Mouse (Mus musculus) cerebellum, adult 8-10 months (tissue): ENCODE measurements around the gene Gm14548.
"Not testable (repeated sequence)": the region's sequence is repeated elsewhere in the genome, so short reads cannot be mapped to it uniquely, and the experiment has no call there.

ENCODE experiments used
- DNase-seq: peaks from one replicate; pipeline ENCODE4 v3.0.0; 2022

The Gm14548 gene

DNA sequence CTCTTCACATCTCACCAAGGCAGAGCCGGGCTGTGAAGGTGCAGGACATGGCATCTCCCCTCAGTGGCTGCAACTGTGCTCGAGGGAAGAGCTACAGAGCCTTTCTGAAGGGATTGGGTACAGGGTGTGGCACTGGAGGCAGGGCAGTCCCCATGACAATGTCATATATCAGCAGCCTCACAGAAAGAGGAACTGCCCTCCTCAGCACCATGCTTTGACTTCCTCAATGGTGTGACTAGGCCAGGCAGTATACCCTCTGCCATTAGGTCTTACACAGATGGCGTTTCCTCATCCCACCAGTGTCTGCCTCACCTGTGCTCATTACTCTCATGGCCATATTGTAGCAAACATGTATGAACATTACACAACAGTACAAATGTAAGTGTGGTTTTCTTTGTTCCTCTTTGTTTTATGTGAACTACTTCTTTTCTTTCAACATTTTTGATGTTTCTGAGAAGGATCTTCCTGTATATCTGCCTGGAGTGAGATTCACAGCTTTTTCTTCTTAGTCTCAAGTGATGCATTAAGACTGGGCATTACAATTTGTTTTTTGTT lies at the start of gene Gm14548:
Gene Gm14548, minus strand, starts transcription at position 85 of the 555 bp plus-strand sequence.
- not testable (repeated sequence) for DNase-seq

DNA sequence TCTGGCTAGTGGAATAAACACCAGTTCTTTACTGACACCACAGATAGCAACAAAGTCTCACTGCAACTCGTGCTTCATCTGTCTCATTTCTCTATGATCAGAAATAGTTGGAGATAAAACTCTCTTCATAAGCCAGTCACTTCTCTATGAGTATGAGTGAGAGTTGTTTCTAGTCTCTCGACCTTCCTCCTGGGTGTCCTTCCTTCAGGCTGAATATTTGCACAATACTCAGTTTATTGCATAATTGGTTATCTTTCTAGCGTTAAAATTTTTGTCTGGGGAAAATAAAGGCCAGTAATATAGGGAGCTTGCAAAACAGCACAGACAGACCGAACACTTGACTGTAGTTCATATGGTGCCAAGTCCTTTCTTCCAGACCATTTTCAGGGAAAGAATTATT lies 48.2 kb upstream of the Gm14548 start:
- no peak for DNase-seq

DNA sequence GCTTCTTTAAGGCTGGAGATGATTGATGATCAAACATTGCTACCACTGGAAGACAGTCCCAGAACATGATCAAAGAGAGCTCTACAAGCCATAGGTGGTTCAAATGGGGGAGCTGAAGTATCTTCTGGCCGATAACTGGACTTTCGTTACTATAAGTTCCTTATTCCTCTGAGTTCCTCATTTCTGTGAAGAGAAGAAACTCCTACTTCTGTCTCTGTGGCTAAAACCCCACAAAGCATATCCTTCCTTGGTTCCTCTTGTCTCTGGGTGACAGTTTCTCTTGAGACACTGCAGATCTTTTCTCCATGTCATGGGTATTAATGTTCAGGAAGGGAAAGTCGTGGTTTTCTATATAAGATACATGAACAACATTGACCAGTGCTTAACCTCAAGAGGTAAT lies 43.0 kb upstream of the Gm14548 start:
- no peak for DNase-seq

DNA sequence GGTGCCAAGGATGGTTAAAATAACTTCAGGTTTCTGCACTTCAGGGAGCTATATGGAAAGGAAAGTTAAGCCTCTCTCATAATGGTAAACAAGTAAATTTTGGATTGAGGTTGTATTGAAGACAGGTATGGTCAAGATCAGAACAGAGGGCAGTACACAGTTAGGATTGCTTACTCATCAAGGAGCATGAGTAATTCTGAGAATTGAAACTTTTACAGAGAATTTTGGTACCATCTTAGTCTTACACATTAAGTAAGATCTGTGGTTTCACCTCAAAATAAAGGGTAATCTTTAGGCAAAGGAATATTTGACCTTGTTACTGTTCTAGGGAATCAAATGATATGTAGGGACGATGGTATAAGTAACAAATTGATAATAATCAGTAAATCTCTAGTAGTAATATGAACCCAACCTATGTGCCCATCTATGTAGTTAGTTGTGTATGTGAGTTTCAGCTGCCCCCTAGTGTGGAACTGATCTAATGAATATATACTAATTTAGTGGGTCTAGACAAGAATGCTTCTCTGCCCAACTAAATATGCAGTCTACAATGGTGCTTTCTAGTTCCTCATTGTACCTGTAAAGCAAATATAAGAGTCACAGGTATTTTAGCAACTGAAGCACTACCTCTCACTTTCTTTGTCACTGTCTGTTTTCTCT lies 42.1 kb upstream of the Gm14548 start:
- no peak for DNase-seq

DNA sequence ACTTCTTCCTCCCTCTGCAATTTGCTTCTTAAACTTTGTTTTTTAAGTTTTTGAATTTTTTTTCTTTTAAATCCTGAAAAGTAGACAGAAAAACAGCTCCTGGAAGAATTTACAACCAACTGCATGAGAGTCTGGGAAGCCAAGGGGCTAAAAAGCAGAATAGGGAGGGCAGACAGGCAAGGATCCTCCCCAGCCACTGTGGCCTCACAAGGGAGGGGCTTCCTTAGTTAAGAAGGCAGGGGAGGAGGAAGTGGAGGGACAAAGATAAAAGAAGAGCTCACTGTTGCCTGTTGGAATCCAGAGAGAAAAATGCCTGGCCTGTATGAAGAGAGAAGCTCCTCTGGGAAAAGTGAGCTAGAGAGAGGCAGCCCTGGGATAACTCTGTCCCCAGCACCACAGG lies 37.6 kb upstream of the Gm14548 start:
- not testable (repeated sequence) for DNase-seq

DNA sequence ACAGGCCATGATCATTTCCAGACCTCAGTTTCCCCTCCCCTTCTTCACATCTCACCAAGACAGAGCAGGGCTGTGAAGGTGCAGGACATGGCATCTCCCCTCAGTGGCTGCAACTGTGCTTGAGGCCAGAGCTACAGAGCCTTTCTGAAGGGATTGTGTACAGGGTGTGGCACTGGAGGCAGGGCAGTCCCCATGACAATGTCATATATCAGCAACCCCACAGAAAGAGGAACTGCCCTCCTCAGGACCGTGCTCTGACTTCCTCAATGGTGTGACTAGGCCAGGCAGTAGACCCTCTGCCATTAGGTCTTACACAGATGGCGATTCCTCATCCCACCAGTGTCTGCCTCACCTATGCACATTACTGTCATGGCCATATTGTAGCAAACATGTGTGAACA lies 17.5 kb upstream of the Gm14548 start, which contains the start of gene Lilra6:
Gene Lilra6, minus strand, starts transcription at position 117 of the 400 bp plus-strand sequence.
- not testable (repeated sequence) for DNase-seq

DNA sequence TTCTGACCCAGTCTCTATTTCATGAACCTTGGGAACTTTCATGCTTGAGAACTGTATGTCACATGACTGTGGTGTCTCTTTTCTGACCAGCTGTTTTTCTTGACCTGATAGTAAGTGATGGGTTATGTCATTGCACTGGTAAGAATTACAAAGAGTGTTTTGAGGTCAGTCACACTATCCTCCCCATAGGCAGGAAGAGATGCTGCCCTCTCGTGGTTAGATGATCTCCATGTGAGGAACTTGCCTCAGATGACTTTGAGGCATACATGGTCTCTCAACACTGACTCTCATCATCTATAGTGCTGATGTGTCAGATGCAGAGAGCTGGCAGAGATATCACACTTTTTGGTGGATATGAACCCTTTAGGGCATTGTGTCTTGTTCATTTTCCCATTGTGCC lies 5.8 kb upstream of the Gm14548 start:
- DNase-seq = no peak

DNA sequence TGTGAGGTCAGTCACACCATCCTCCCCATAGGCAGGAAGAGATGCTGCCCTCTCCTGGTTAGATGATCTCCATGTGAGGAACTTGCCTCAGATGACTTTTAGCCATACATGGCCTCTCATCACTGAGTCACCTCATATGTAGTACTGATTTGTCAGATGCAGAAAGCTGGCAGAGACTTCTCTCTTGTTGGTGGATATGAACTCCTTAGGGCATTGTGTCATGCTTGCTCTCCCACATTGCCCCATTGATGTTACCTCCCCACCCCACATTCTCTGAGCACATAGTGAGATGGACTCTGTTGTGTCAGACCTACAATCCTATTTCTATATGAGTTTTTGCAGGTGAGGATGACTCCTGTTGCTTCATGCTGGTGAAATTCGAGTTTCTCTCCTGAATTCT lies 22.9 kb downstream of the Gm14548 start:
- not testable (repeated sequence) for DNase-seq

DNA sequence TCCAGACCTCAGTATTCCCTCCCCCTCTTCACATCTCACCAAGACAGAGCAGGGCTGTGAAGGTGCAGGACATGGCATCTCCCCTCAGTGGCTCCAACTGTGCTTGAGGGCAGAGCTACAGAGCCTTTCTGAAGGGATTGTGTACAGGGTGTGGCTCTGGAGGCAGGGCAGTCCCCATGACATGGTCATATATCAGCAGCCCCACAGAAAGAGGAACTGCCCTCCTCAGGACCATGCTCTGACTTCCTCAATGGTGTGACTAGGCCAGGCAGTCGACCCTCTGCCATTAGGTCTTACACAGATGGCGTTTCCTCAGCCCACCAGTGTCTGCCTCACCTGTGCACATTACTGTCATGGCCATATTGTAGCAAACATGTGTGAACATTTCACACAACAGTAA lies 53.0 kb downstream of the Gm14548 start, which contains the start of gene Pira2:
Gene Pira2, minus strand, starts transcription at position 101 of the 400 bp plus-strand sequence.
- not testable (repeated sequence) for DNase-seq

DNA sequence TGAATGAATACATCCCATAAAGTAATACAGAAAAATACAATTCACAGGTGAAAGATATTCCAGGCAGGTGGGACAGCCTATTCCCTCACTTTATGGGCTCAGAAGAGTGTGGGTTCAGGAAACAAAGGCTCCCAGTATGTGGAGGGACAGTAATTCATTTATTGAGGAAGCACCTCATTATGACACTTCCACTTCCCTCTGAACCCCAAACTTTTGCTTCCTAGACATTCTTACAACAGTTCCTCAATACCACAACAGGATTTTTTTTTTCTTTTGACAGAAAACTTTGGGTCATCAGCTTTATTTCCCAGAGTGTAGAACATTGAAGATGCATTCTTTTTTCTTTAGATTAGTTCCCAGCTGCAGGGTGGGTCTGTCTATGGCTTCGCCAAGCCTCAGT lies 60.1 kb downstream of the Gm14548 start:
- DNase-seq = not testable (repeated sequence)
